Comparison of ENCODE assay signal across 24 mouse cellular contexts in genomic region chr7:75504524-75504923, GRCm38 (mm10). TPM values are rescaled to one million over a fixed set of nuclear protein-coding genes. Genes with fewer than 3 reads are reported as not detected.
DNase-seq lines count a peak whose midpoint lies in the region; ATAC-seq and TF ChIP-seq lines count a peak whose summit lies in the region.
"Had no signal": no experiment of that assay in that cellular context is flagged by ENCODE, and none has a peak within 500 bp of the region (broad histone marks: within the 10 kb centered on the region; RNA-seq: fewer than 3 reads in every experiment).

No protein-coding gene starts in this region.

- peak; percentile 82 to 87 for TF ChIP-seq EP300 in MEL (IDR thresholded peaks at IDR 0.05; ENCODE audit: low read depth in 1 of 2, low read length in 2 of 2)

- peaks cover 9 to 11% of the 10 kb centered on the region in 2 experiments for H3K4me1 ChIP-seq in MEL (ENCODE audit: control insufficient read depth in 1 of 2, insufficient read depth in 2 of 2, low read length in 2 of 2)
- H3K4me1 ChIP-seq in intestine, postnatal 0 days (replicated peaks; ENCODE audit: control insufficient read depth, insufficient read depth, low read length), result peaks cover 6% of the 10 kb centered on the region; the same call in 1 of the 2 replicates
- H3K4me1 ChIP-seq: hindbrain, embryonic 10.5 days; hindbrain, embryonic 13.5 days had no signal

- no peaks in the 10 kb centered on the region for H3K27me3 ChIP-seq in MEL (ENCODE audit: control insufficient read depth in 1 of 2, insufficient read depth in 2 of 2, low read length in 2 of 2)
- H3K27me3 ChIP-seq in intestine, postnatal 0 days (replicated peaks; ENCODE audit: control insufficient read depth, insufficient read depth, low read length), result no peaks in the 10 kb centered on the region
- H3K27me3 ChIP-seq: embryonic facial prominence, embryonic 12.5 days; embryonic facial prominence, embryonic 15.5 days; heart, embryonic 13.5 days; hindbrain, embryonic 13.5 days; Patski had no signal

- no peak for TF ChIP-seq RAD21 in MEL (IDR thresholded peaks at IDR 0.05; ENCODE audit: low read depth, low read length)

- H3K79me2 ChIP-seq in MEL (ENCODE audit: control insufficient read depth, insufficient read depth, low read length, poor library complexity), result no peaks in the 10 kb centered on the region; the same call in 1 of the 2 replicates

- H3K36me3 ChIP-seq in MEL (ENCODE audit: control insufficient read depth in 1 of 2, insufficient read depth in 2 of 2, low read length in 2 of 2), result peaks cover 0 to 21% of the 10 kb centered on the region in 2 experiments; a peak in 2 of 4 replicates
- no peaks in the 10 kb centered on the region for H3K36me3 ChIP-seq in intestine, postnatal 0 days (ENCODE audit: control insufficient read depth, insufficient read depth)
- H3K36me3 ChIP-seq: embryonic facial prominence, embryonic 12.5 days; embryonic facial prominence, embryonic 15.5 days; hindbrain, embryonic 10.5 days; hindbrain, embryonic 13.5 days had no signal

- no peak overlapping the region for H3K9ac ChIP-seq in MEL (ENCODE audit: control insufficient read depth, low read depth, low read length, poor library complexity, severe bottlenecking)
- no peak overlapping the region for H3K9ac ChIP-seq in intestine, postnatal 0 days (ENCODE audit: low read depth, low read length)
- H3K9ac ChIP-seq: embryonic facial prominence, embryonic 12.5 days; embryonic facial prominence, embryonic 15.5 days; forebrain, postnatal 0 days; heart, embryonic 13.5 days; hindbrain, embryonic 13.5 days had no signal

- H3K4me3 ChIP-seq in MEL (ENCODE audit: control insufficient read depth in 1 of 2, insufficient read depth in 1 of 2, low read depth in 2 of 2, low read length in 2 of 2), result no peak overlapping the region
- no peak overlapping the region for H3K4me3 ChIP-seq in intestine, postnatal 0 days (ENCODE audit: low read depth, low read length)
- H3K4me3 ChIP-seq: embryonic facial prominence, embryonic 12.5 days; embryonic facial prominence, embryonic 15.5 days; gastrocnemius, adult 2 months; heart, embryonic 13.5 days; hindbrain, embryonic 10.5 days; hindbrain, embryonic 13.5 days had no signal

- peak; percentile 27 for DNase-seq in MEL (ENCODE audit: low read depth, low spot score)
- peak; percentile 16 for DNase-seq in Muller cell, postnatal 12 days (ENCODE audit: inconsistent ontology term)
- no peak for DNase-seq in ovary, adult 18-20 months (ENCODE audit: low spot score)
- DNase-seq in c-Kit-positive CD71-positive TER-119-positive erythroid progenitor cells, embryonic 14.5 days (ENCODE audit: low spot score), result no peak
- no peak for DNase-seq in neural tube, embryonic 10.5 days (ENCODE audit: extremely low spot score, low spot score)
- DNase-seq: adrenal gland, postnatal 10 days; adrenal gland, postnatal 36 days; cerebellum, adult 11 months; cerebellum, adult 2 months; cerebellum, adult 9-11 months; cerebellum, postnatal 25 days; forebrain, postnatal 0 days; gastrocnemius, adult 2 months; gastrocnemius, postnatal 14 days had no signal

- no peak for ATAC-seq in intestine, postnatal 0 days
- ATAC-seq: CD4-positive, CD25-positive, alpha-beta regulatory T cell, adult 4 months; forebrain, embryonic 14.5 days; forebrain, postnatal 0 days; hindbrain, embryonic 16.5 days; Patski had no signal

- WGBS in intestine, postnatal 0 days, result 31% methylated on average over 2 of the region's 2 CpGs

- no peak overlapping the region for H3K27ac ChIP-seq in MEL (ENCODE audit: control insufficient read depth, low read depth, low read length)
- no peak overlapping the region for H3K27ac ChIP-seq in intestine, postnatal 0 days (ENCODE audit: low read depth, low read length)
- H3K27ac ChIP-seq: embryonic facial prominence, embryonic 12.5 days; embryonic facial prominence, embryonic 15.5 days; gastrocnemius, adult 2 months; heart, embryonic 13.5 days; hindbrain, embryonic 10.5 days; hindbrain, embryonic 13.5 days had no signal

- H3K4me2 ChIP-seq in intestine, postnatal 0 days (replicated peaks; ENCODE audit: low read depth), result no peak overlapping the region
- H3K4me2 ChIP-seq: embryonic facial prominence, embryonic 12.5 days; embryonic facial prominence, embryonic 15.5 days; heart, embryonic 13.5 days; hindbrain, embryonic 13.5 days had no signal

- no peaks in the 10 kb centered on the region for H3K9me3 ChIP-seq in MEL (replicated peaks; ENCODE audit: insufficient read depth, low read length)
- H3K9me3 ChIP-seq in intestine, postnatal 0 days (ENCODE audit: control insufficient read depth), result no peaks in the 10 kb centered on the region
- H3K9me3 ChIP-seq: embryonic facial prominence, embryonic 12.5 days; embryonic facial prominence, embryonic 15.5 days; heart, embryonic 13.5 days; hindbrain, embryonic 10.5 days; hindbrain, embryonic 13.5 days had no signal

- TF ChIP-seq CTCF in MEL (IDR thresholded peaks at IDR 0.05 in 2 of 3, conservative IDR thresholded peaks at IDR 0.05 in 1 of 3; ENCODE audit: control insufficient read depth in 1 of 3, insufficient read depth in 1 of 3, low read depth in 2 of 3, low read length in 3 of 3, poor library complexity in 1 of 3, severe bottlenecking in 1 of 3), result no peak
- 0 out of 2 replicates have a peak, but pooled peaks have one; percentile 11 for TF ChIP-seq CTCF in intestine, postnatal 0 days (IDR thresholded peaks at IDR 0.05; ENCODE audit: low read depth)

- TF ChIP-seq POLR2A in MEL (IDR thresholded peaks at IDR 0.05; ENCODE audit: control insufficient read depth in 1 of 2, insufficient read depth in 1 of 2, low read depth in 1 of 2, low read length in 2 of 2, poor library complexity in 1 of 2), result no peak

TF ChIP-seq in MEL, 35 proteins besides CTCF, POLR2A, EP300 and RAD21:
- TF ChIP-seq ZNF384 (IDR thresholded peaks at IDR 0.05; ENCODE audit: low read depth, low read length) (peak; percentile 91), RCOR1 (IDR thresholded peaks at IDR 0.05; ENCODE audit: low read depth, low read length) (peak; percentile 81), TCF12 (IDR thresholded peaks at IDR 0.05; ENCODE audit: low read depth, low read length) (peak; percentile 83), MAZ (IDR thresholded peaks at IDR 0.05; ENCODE audit: low read depth, low read length) (0 out of 2 replicates have a peak, but pooled peaks have one; percentile 57), KAT2A (conservative IDR thresholded peaks at IDR 0.05; ENCODE audit: low read depth, low read length) (no peak), GATA1 (IDR thresholded peaks at IDR 0.05; ENCODE audit: low read depth, low read length) (peak; percentile 89), CHD1 (IDR thresholded peaks at IDR 0.05; ENCODE audit: low read depth, low read length) (no peak), ETS1 (IDR thresholded peaks at IDR 0.05; ENCODE audit: low read depth, low read length) (peak; percentile 58)

RNA-seq across cellular contexts. Expression of gene Akap13, which starts 49.2 kb away (rescaled TPM):
- total RNA-seq in MEL (2012; rRNA removed), result 4.5 and 4.8 TPM in 2 replicates
- polyA plus RNA-seq in MEL (2012; ENCODE audit: insufficient read depth in 1 of 2, insufficient read length in 2 of 2, low read depth in 1 of 2, low replicate concordance in 2 of 2, missing spikeins in 1 of 2), result 1 to 10 TPM in 1 of 2 experiments, not detected in 1; 4.1 TPM
- 17.4 and 19.9 TPM in 2 replicates for polyA plus RNA-seq in intestine, postnatal 0 days (2015; fragmentation: Nextera tagmentation; extraction: Ambion mirVana)

Comparison
In these comparisons a context has a peak if more than half of its experiments do, and no peak if none do; other contexts are left out.
1. DNase-seq: peak in MEL (single experiment) and Muller cell, postnatal 12 days (single experiment); none in ovary, adult 18-20 months (single experiment), c-Kit-positive CD71-positive TER-119-positive erythroid progenitor cells, embryonic 14.5 days (single experiment) and neural tube, embryonic 10.5 days (single experiment).